Mouse (Mus musculus): ENCODE measurements at regions not wholly inside any gene's neighbourhood (a gene's known extent, or its start where the extent isn't known, plus 50 kb on each side); places are given as distances from the start of the nearest gene placed in this dataset.

DNA sequence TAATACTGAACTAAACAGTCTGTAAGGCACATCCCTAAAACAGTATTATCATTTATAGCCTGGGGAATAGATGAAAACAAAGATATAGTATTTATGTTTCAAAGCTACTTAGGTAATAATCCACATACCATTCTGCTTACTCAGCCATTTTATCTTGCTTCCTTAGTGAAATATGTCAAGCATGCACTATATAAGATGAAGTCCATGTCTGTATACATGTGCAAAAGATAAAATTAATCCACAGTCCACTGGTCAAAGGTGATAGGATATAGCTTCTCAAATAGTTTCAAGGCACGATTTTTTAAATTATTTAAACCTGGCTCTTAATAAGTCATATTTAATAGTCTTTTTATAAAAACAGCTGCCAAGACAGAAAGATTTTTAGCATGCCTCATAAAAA is 102.8 kb downstream of the Il13ra2 start:
- TF ChIP-seq USF1 (IDR thresholded peaks at IDR 0.05; ENCODE audit: low read depth) (no peak), SRF (IDR thresholded peaks at IDR 0.05; ENCODE audit: control insufficient read depth, insufficient read length, low read depth) (no peak), TCF12 (IDR thresholded peaks at IDR 0.05; ENCODE audit: insufficient read depth, poor library complexity, severe bottlenecking) (no peak), REST (IDR thresholded peaks at IDR 0.05; ENCODE audit: insufficient read depth, insufficient read length) (no peak), POLR2A (IDR thresholded peaks at IDR 0.05; ENCODE audit: insufficient read length, low read depth) (no peak), MAX (IDR thresholded peaks at IDR 0.05; ENCODE audit: low read depth) (no peak), E2F4 (IDR thresholded peaks at IDR 0.05; ENCODE audit: insufficient read depth) (no peak), CEBPB (IDR thresholded peaks at IDR 0.05; ENCODE audit: insufficient read depth, poor library complexity, severe bottlenecking) (no peak), TCF3 (IDR thresholded peaks at IDR 0.05; ENCODE audit: insufficient read length, low read depth) (no peak), POLR2AphosphoS2 (IDR thresholded peaks at IDR 0.05; ENCODE audit: insufficient read length, low read depth) (no peak), MYOG (IDR thresholded peaks at IDR 0.05; ENCODE audit: control insufficient read depth in 1 of 3, insufficient read depth in 1 of 3, insufficient read length in 2 of 3, low read depth in 2 of 3) (no peak)

Measured in myocyte (in vitro differentiated cells).